ENCODE assay signal across 10 mouse cellular contexts in genomic region chr8:104540238-104540637, GRCm38 (mm10). TPM values are rescaled to one million over a fixed set of nuclear protein-coding genes. Genes with fewer than 3 reads are reported as not detected.
DNase-seq lines count a peak whose midpoint lies in the region; ATAC-seq and TF ChIP-seq lines count a peak whose summit lies in the region.
"Had no signal": no experiment of that assay in that cellular context is flagged by ENCODE, and none has a peak within 500 bp of the region (broad histone marks: within the 10 kb centered on the region; RNA-seq: fewer than 3 reads in every experiment).

No protein-coding gene starts in this region.

- WGBS in lung, postnatal 0 days, result 48% methylated on average over 7 of the region's 7 CpGs
- 41% methylated on average over 7 of the region's 7 CpGs for WGBS in liver, postnatal 0 days (ENCODE audit: insufficient replicate concordance)

- H3K4me3 ChIP-seq in lung, postnatal 0 days (ENCODE audit: low read depth, low read length), result peak overlapping the region; percentile 45
- H3K4me3 ChIP-seq in liver, postnatal 0 days (ENCODE audit: low read depth, low read length), result peak overlapping the region; percentile 49; the same call in 1 of the 2 replicates
- H3K4me3 ChIP-seq: myocyte had no signal

- no peak for TF ChIP-seq EP300 in lung, postnatal 0 days (IDR thresholded peaks at IDR 0.05)
- TF ChIP-seq EP300 in liver, postnatal 0 days (IDR thresholded peaks at IDR 0.05; ENCODE audit: low read depth), result no peak

- no peak overlapping the region for H3K9ac ChIP-seq in lung, postnatal 0 days (replicated peaks; ENCODE audit: low read depth)
- no peak overlapping the region; the same call in 1 of the 2 replicates for H3K9ac ChIP-seq in liver, postnatal 0 days (replicated peaks)

- no peaks in the 10 kb centered on the region for H3K9me3 ChIP-seq in lung, postnatal 0 days (ENCODE audit: low read length)
- no peaks in the 10 kb centered on the region for H3K9me3 ChIP-seq in liver, postnatal 0 days (ENCODE audit: low read length)

- H3K27ac ChIP-seq in lung, postnatal 0 days (ENCODE audit: low read length), result no peak overlapping the region
- H3K27ac ChIP-seq in liver, postnatal 0 days (ENCODE audit: low read depth), result no peak overlapping the region

- ATAC-seq in cerebellum, adult (ENCODE audit: insufficient number of reproducible peaks, low FRiP score, low TSS enrichment), result 0 out of 2 replicates have a peak, but pooled peaks have one; percentile 8
- no peak for ATAC-seq in lung, postnatal 0 days
- ATAC-seq in liver, postnatal 0 days, result no peak
- ATAC-seq in megakaryocyte, adult 5-6 weeks (ENCODE audit: poor library complexity, severe bottlenecking), result no peak

- H3K4me2 ChIP-seq in lung, postnatal 0 days (replicated peaks; ENCODE audit: low read depth, low read length), result peak overlapping the region; percentile 84
- H3K4me2 ChIP-seq in liver, postnatal 0 days (ENCODE audit: low read depth, low read length), result peak overlapping the region; percentile 80

- H3K4me1 ChIP-seq in lung, postnatal 0 days (ENCODE audit: insufficient read depth, low read depth, low read length), result peaks cover 7% of the 10 kb centered on the region; the same call in 1 of the 2 replicates
- H3K4me1 ChIP-seq in liver, postnatal 0 days (ENCODE audit: insufficient read depth), result peaks cover 22% of the 10 kb centered on the region

- no peaks in the 10 kb centered on the region for H3K36me3 ChIP-seq in lung, postnatal 0 days (ENCODE audit: insufficient read depth, low read length)
- H3K36me3 ChIP-seq in liver, postnatal 0 days (replicated peaks; ENCODE audit: insufficient read depth, low read length), result no peaks in the 10 kb centered on the region

- TF ChIP-seq CTCF in lung, postnatal 0 days (IDR thresholded peaks at IDR 0.05), result no peak
- TF ChIP-seq CTCF in liver, postnatal 0 days (IDR thresholded peaks at IDR 0.05; ENCODE audit: low read depth), result no peak

- H3K27me3 ChIP-seq in lung, postnatal 0 days (replicated peaks; ENCODE audit: insufficient read depth, low read length), result peaks cover 30% of the 10 kb centered on the region
- peaks cover 38% of the 10 kb centered on the region for H3K27me3 ChIP-seq in liver, postnatal 0 days (ENCODE audit: insufficient read depth, low read length)

- no peak for DNase-seq in cerebellum, postnatal 25 days
- no peak for DNase-seq in lung, postnatal 0 days (ENCODE audit: low spot score)
- no peak for DNase-seq in lung, postnatal 25 days (ENCODE audit: low spot score)
- DNase-seq in liver, postnatal 0 days, result no peak
- DNase-seq in thymus, postnatal 14 days, result no peak
- DNase-seq in frontal cortex, postnatal 25 days (ENCODE audit: low spot score in 2 of 2), result no peak
- DNase-seq: kidney, adult 8-10 months had no signal

RNA-seq across cellular contexts. Expression of gene Car7, which starts 5.7 kb away (rescaled TPM):
- 0.84 and 0.87 TPM in 2 replicates for polyA plus RNA-seq in lung, postnatal 0 days (2015; fragmentation: Nextera tagmentation; extraction: Ambion mirVana)
- polyA plus RNA-seq in liver, postnatal 0 days (2015; fragmentation: Nextera tagmentation; extraction: Ambion mirVana), result 2.1 and 3.5 TPM in 2 replicates
- total RNA-seq in megakaryocyte, adult 5-6 weeks (2015), result 0.27 TPM in 1 of 2 replicates, not detected in the other
- total RNA-seq in megakaryocyte, adult 5-6 weeks (2017), result 0.44 and 1.2 TPM in 2 replicates

RNA-seq across cellular contexts. Expression of gene Nae1, which starts 5.8 kb away (rescaled TPM):
- 57.9 and 58.9 TPM in 2 replicates for polyA plus RNA-seq in lung, postnatal 0 days (2015; fragmentation: Nextera tagmentation; extraction: Ambion mirVana)
- 24.3 and 24.4 TPM in 2 replicates for polyA plus RNA-seq in liver, postnatal 0 days (2015; fragmentation: Nextera tagmentation; extraction: Ambion mirVana)
- 45.3 and 69.6 TPM in 2 replicates for total RNA-seq in megakaryocyte, adult 5-6 weeks (2015)
- total RNA-seq in megakaryocyte, adult 5-6 weeks (2017), result 67.3 and 83.9 TPM in 2 replicates

RNA-seq across cellular contexts. Expression of gene Terb1, which starts 30.5 kb away (rescaled TPM):
- 0.14 and 0.27 TPM in 2 replicates for polyA plus RNA-seq in lung, postnatal 0 days (2015; fragmentation: Nextera tagmentation; extraction: Ambion mirVana)
- polyA plus RNA-seq in liver, postnatal 0 days (2015; fragmentation: Nextera tagmentation; extraction: Ambion mirVana), result 0.05 and 0.06 TPM in 2 replicates
- not detected in 2 replicates for total RNA-seq in megakaryocyte, adult 5-6 weeks (2015)
- not detected in 2 replicates for total RNA-seq in megakaryocyte, adult 5-6 weeks (2017)
- polyA plus RNA-seq: myocyte had no signal

RNA-seq across cellular contexts. Expression of gene Pdp2, which starts 51.0 kb away (rescaled TPM):
- polyA plus RNA-seq in lung, postnatal 0 days (2015; fragmentation: Nextera tagmentation; extraction: Ambion mirVana), result 5.9 and 6.0 TPM in 2 replicates
- polyA plus RNA-seq in liver, postnatal 0 days (2015; fragmentation: Nextera tagmentation; extraction: Ambion mirVana), result 10.0 and 10.1 TPM in 2 replicates
- 6.8 TPM in 2 replicates for total RNA-seq in megakaryocyte, adult 5-6 weeks (2015)
- total RNA-seq in megakaryocyte, adult 5-6 weeks (2017), result 6.1 and 6.6 TPM in 2 replicates
